Mouse (Mus musculus): ENCODE data around the gene Ralgps1.
A peak's percentile ranks its signal among the peaks of the same experiment; 100 is the strongest.

The Ralgps1 gene

GRCm38 (mm10) chr2:33370777-33371647, at the start of gene Ralgps1:
Gene Ralgps1 (minus strand): TSS chr2:33371486.
- DNase-seq (ENCODE audit: low read depth in 2 of 2, low spot score in 2 of 2), result peak; percentile 81 to 85

GRCm38 (mm10) chr2:33417454-33417853, 46.2 kb upstream of the Ralgps1 start:
- no peak for DNase-seq (ENCODE audit: low read depth in 2 of 2, low spot score in 2 of 2)

- DNase-seq (ENCODE audit: low read depth in 2 of 2, low spot score in 2 of 2), result no peak
These were observed 42.7 kb upstream of the Ralgps1 start for GRCm38 (mm10) chr2:33414019-33414418.

- no peak for DNase-seq (ENCODE audit: low read depth in 2 of 2, low spot score in 2 of 2)
These were observed 40.8 kb upstream of the Ralgps1 start for GRCm38 (mm10) chr2:33412111-33412510.

- peak in 1 of 2 experiments; percentile 12 for DNase-seq (ENCODE audit: low read depth in 2 of 2, low spot score in 2 of 2)
These were observed 32.3 kb upstream of the Ralgps1 start for GRCm38 (mm10) chr2:33403511-33404003.

GRCm38 (mm10) chr2:33402638-33403037, 31.4 kb upstream of the Ralgps1 start:
- DNase-seq (ENCODE audit: low read depth in 2 of 2, low spot score in 2 of 2), result no peak

GRCm38 (mm10) chr2:33402236-33402635, 30.9 kb upstream of the Ralgps1 start:
- peak; percentile 20 for DNase-seq (ENCODE audit: low read depth in 2 of 2, low spot score in 2 of 2)

GRCm38 (mm10) chr2:33401217-33401616, 29.9 kb upstream of the Ralgps1 start:
- DNase-seq (ENCODE audit: low read depth in 2 of 2, low spot score in 2 of 2), result no peak

GRCm38 (mm10) chr2:33400541-33400940, 29.3 kb upstream of the Ralgps1 start:
- no peak for DNase-seq (ENCODE audit: low read depth in 2 of 2, low spot score in 2 of 2)

GRCm38 (mm10) chr2:33399091-33399490, 27.8 kb upstream of the Ralgps1 start:
- no peak for DNase-seq (ENCODE audit: low read depth in 2 of 2, low spot score in 2 of 2)

- DNase-seq (ENCODE audit: low read depth in 2 of 2, low spot score in 2 of 2), result no peak
These were observed 25.8 kb upstream of the Ralgps1 start for GRCm38 (mm10) chr2:33397036-33397435.

GRCm38 (mm10) chr2:33395053-33395452, 23.8 kb upstream of the Ralgps1 start:
- DNase-seq (ENCODE audit: low read depth in 2 of 2, low spot score in 2 of 2), result no peak

- DNase-seq (ENCODE audit: low read depth in 2 of 2, low spot score in 2 of 2), result no peak
These were observed 22.8 kb upstream of the Ralgps1 start for GRCm38 (mm10) chr2:33393951-33394635.

- DNase-seq (ENCODE audit: low read depth in 2 of 2, low spot score in 2 of 2), result no peak
These were observed 21.7 kb upstream of the Ralgps1 start for GRCm38 (mm10) chr2:33393021-33393420.

- DNase-seq (ENCODE audit: low read depth in 2 of 2, low spot score in 2 of 2), result no peak
These were observed 542 bp upstream of the Ralgps1 start for GRCm38 (mm10) chr2:33371648-33372408.

- peak in 1 of 2 experiments; percentile 8 for DNase-seq (ENCODE audit: low read depth in 2 of 2, low spot score in 2 of 2)
These were observed 960 bp downstream of the Ralgps1 start for GRCm38 (mm10) chr2:33370276-33370776.

GRCm38 (mm10) chr2:33369453-33369852, 1.8 kb downstream of the Ralgps1 start:
- no peak for DNase-seq (ENCODE audit: low read depth in 2 of 2, low spot score in 2 of 2)

GRCm38 (mm10) chr2:33368486-33368885, 2.8 kb downstream of the Ralgps1 start:
- no peak for DNase-seq (ENCODE audit: low read depth in 2 of 2, low spot score in 2 of 2)

- DNase-seq (ENCODE audit: low read depth in 2 of 2, low spot score in 2 of 2), result no peak
These were observed 5.4 kb downstream of the Ralgps1 start for GRCm38 (mm10) chr2:33365703-33366471.

- DNase-seq (ENCODE audit: low read depth in 2 of 2, low spot score in 2 of 2), result no peak
These were observed 6.6 kb downstream of the Ralgps1 start for GRCm38 (mm10) chr2:33364656-33365055.

Measured in CD8-positive naive resting alpha-beta T cell, adult 2 months (primary cell).